Comparison of ENCODE assay signal across 16 mouse cellular contexts in genomic region chr7:24445266-24445926, GRCm38 (mm10). TPM values are rescaled to one million over a fixed set of nuclear protein-coding genes. Genes with fewer than 3 reads are reported as not detected.
DNase-seq lines count a peak whose midpoint lies in the region; ATAC-seq and TF ChIP-seq lines count a peak whose summit lies in the region.
"Had no signal": no experiment of that assay in that cellular context is flagged by ENCODE, and none has a peak within 500 bp of the region (broad histone marks: within the 10 kb centered on the region; RNA-seq: fewer than 3 reads in every experiment).

No protein-coding gene starts in this region.

- DNase-seq in B cell, adult 2 months = peak; percentile 96 to 98
- DNase-seq in CH12.LX (ENCODE audit: extremely low read depth) = peak; percentile 92
- DNase-seq in lung, postnatal 14 days = peak; percentile 36
- peak; percentile 91 to 97 for DNase-seq in spleen, adult 2 months (ENCODE audit: low read depth in 1 of 2, low spot score in 2 of 2)
- DNase-seq in right cerebral cortex, postnatal 14 days = no peak
- no peak for DNase-seq in yolk sac, embryonic 10.5 days (ENCODE audit: low spot score)
- DNase-seq: adrenal gland, postnatal 25 days; cerebellum, adult 18-20 months; gastrocnemius, postnatal 36 days had no signal

- H3K36me3 ChIP-seq in CH12.LX (replicated peaks in 1 of 2; ENCODE audit: control insufficient read depth in 1 of 2, insufficient read depth in 1 of 2, low read length in 1 of 2) = no peaks in the 10 kb centered on the region
- no peaks in the 10 kb centered on the region for H3K36me3 ChIP-seq in spleen, adult 2 months (ENCODE audit: control insufficient read depth, insufficient read depth, low read length)
- H3K36me3 ChIP-seq: embryonic facial prominence, embryonic 10.5 days; forebrain, embryonic 12.5 days; lung, embryonic 15.5 days had no signal

- no peak overlapping the region for H3K9ac ChIP-seq in CH12.LX (ENCODE audit: insufficient read depth, low read depth)
- H3K9ac ChIP-seq: forebrain, embryonic 12.5 days; lung, embryonic 15.5 days had no signal

- no peak for TF ChIP-seq POLR2A in CH12.LX (IDR thresholded peaks at IDR 0.05; ENCODE audit: low read depth, low read length)
- peak; percentile 35; the same call in 1 of the 2 replicates for TF ChIP-seq POLR2A in spleen, adult 2 months (IDR thresholded peaks at IDR 0.05; ENCODE audit: low read depth, low read length)

- no peak overlapping the region for H3K27ac ChIP-seq in CH12.LX (ENCODE audit: insufficient read depth, low read depth)
- peak overlapping the region; percentile 94 for H3K27ac ChIP-seq in spleen, adult 2 months (ENCODE audit: insufficient read depth, low read length)
- H3K27ac ChIP-seq: embryonic facial prominence, embryonic 10.5 days; forebrain, embryonic 12.5 days; kidney, postnatal 0 days; lung, embryonic 15.5 days had no signal

- no peak for ATAC-seq in megakaryocyte-erythroid progenitor cell, adult 5-6 weeks (replicated peaks; ENCODE audit: low FRiP score, low TSS enrichment, poor library complexity, severe bottlenecking)

- no peak overlapping the region for H3K4me3 ChIP-seq in CH12.LX (replicated peaks in 1 of 3; ENCODE audit: low read depth in 2 of 3, low read length in 2 of 3, poor library complexity in 1 of 3)
- H3K4me3 ChIP-seq in spleen, adult 2 months (ENCODE audit: extremely low read depth, insufficient read depth, insufficient read length) = peak overlapping the region; percentile 53; the same call in 1 of the 2 replicates
- H3K4me3 ChIP-seq: embryonic facial prominence, embryonic 10.5 days; forebrain, embryonic 12.5 days; lung, embryonic 15.5 days had no signal

- no peak for TF ChIP-seq RAD21 in CH12.LX (IDR thresholded peaks at IDR 0.05; ENCODE audit: low read depth, low read length)

- 58% methylated on average over 9 of the region's 9 CpGs for WGBS in spleen, adult 2 months

- TF ChIP-seq EP300 in CH12.LX (IDR thresholded peaks at IDR 0.05; ENCODE audit: low read length) = peak; percentile 84

- H3K79me2 ChIP-seq in CH12.LX (replicated peaks; ENCODE audit: control insufficient read depth, extremely low read depth, insufficient read depth, poor library complexity, severe bottlenecking) = no peaks in the 10 kb centered on the region

- H3K9me3 ChIP-seq in CH12.LX (replicated peaks; ENCODE audit: low read length) = peaks cover 15% of the 10 kb centered on the region
- H3K9me3 ChIP-seq: forebrain, embryonic 12.5 days; lung, embryonic 15.5 days had no signal

- dilution Hi-C loops in CH12.LX (cut with MboI; ENCODE audit: extremely low pct_ligation_motif_present, extremely low pct_unique_long_range_greater_than_20kb, low sequenced_read_pairs) = no loop called here

- 0 out of 2 replicates have a peak overlapping the region, but pooled peaks have one; percentile 4 for H3K4me2 ChIP-seq in CH12.LX (ENCODE audit: insufficient read depth, low read depth, poor library complexity, severe bottlenecking)
- H3K4me2 ChIP-seq: forebrain, embryonic 12.5 days; lung, embryonic 15.5 days had no signal

- peaks cover 24% of the 10 kb centered on the region for H3K27me3 ChIP-seq in CH12.LX (replicated peaks)
- H3K27me3 ChIP-seq in spleen, adult 2 months (ENCODE audit: control insufficient read depth, insufficient read depth, low read length) = no peaks in the 10 kb centered on the region
- H3K27me3 ChIP-seq: lung, embryonic 15.5 days had no signal

- peaks cover 24 to 68% of the 10 kb centered on the region in 2 experiments for H3K4me1 ChIP-seq in CH12.LX (ENCODE audit: control insufficient read depth in 1 of 2, insufficient read depth in 2 of 2)
- peaks cover 42% of the 10 kb centered on the region; the same call in 1 of the 2 replicates for H3K4me1 ChIP-seq in spleen, adult 2 months (ENCODE audit: control insufficient read depth, insufficient read depth, insufficient read length)
- H3K4me1 ChIP-seq: embryonic facial prominence, embryonic 10.5 days; forebrain, embryonic 12.5 days; lung, embryonic 15.5 days had no signal

- TF ChIP-seq CTCF in CH12.LX (conservative IDR thresholded peaks at IDR 0.05 in 1 of 2, IDR thresholded peaks at IDR 0.05 in 1 of 2; ENCODE audit: low read depth in 2 of 2, low read length in 2 of 2) = no peak
- TF ChIP-seq CTCF in spleen, adult 2 months (IDR thresholded peaks at IDR 0.05; ENCODE audit: extremely low read depth, insufficient read depth, insufficient read length, insufficient replicate concordance) = no peak

- in situ Hi-C loops in CH12.LX (cut with MboI; ENCODE audit: low pct_ligation_motif_present, low pct_unique_long_range_greater_than_20kb, low sequenced_read_pairs) = no loop called here

TF ChIP-seq in CH12.LX, 34 proteins besides CTCF, POLR2A, EP300 and RAD21:
- TF ChIP-seq MEF2A (IDR thresholded peaks at IDR 0.05; ENCODE audit: borderline replicate concordance, low read depth, low read length) (0 out of 2 replicates have a peak, but pooled peaks have one; percentile 29), KAT2A (IDR thresholded peaks at IDR 0.05; ENCODE audit: insufficient replicate concordance, low read length) (peak; percentile 80), MAX (IDR thresholded peaks at IDR 0.05; ENCODE audit: low read length) (peak; percentile 73; the same call in 1 of the 2 replicates), MAFK (IDR thresholded peaks at IDR 0.05; ENCODE audit: insufficient replicate concordance, low read length) (peak; percentile 61; the same call in 1 of the 2 replicates), SIN3A (IDR thresholded peaks at IDR 0.05; ENCODE audit: low read length) (peak; percentile 40; the same call in 1 of the 2 replicates), PAX5 (IDR thresholded peaks at IDR 0.05; ENCODE audit: low read length) (no peak), USF1 (IDR thresholded peaks at IDR 0.05; ENCODE audit: low read depth, low read length) (peak; percentile 54), ZMIZ1 (IDR thresholded peaks at IDR 0.05; ENCODE audit: low read depth, low read length) (0 out of 2 replicates have a peak, but pooled peaks have one; percentile 31), GABPA (IDR thresholded peaks at IDR 0.05; ENCODE audit: insufficient replicate concordance, low read depth, low read length) (no peak), MYC (IDR thresholded peaks at IDR 0.05; ENCODE audit: low read depth, low read length) (0 out of 2 replicates have a peak, but pooled peaks have one; percentile 66), USF2 (conservative IDR thresholded peaks at IDR 0.05; ENCODE audit: low read depth, low read length) (peak; percentile 50; the same call in 1 of the 2 replicates), ETS1 (conservative IDR thresholded peaks at IDR 0.05; ENCODE audit: low read depth, low read length) (peak; percentile 78), MXI1 (IDR thresholded peaks at IDR 0.05; ENCODE audit: low read depth, low read length) (no peak), CHD2 (IDR thresholded peaks at IDR 0.05; ENCODE audit: low read length) (peak; percentile 45; the same call in 1 of the 2 replicates), TCF12 (IDR thresholded peaks at IDR 0.05; ENCODE audit: low read depth, low read length) (peak; percentile 70; the same call in 1 of the 2 replicates), BHLHE40 (IDR thresholded peaks at IDR 0.05; ENCODE audit: low read depth, low read length) (peak; percentile 96), NELFE (IDR thresholded peaks at IDR 0.05; ENCODE audit: low read depth, low read length) (no peak), NRF1 (IDR thresholded peaks at IDR 0.05; ENCODE audit: low read depth, low read length) (no peak)

RNA-seq across cellular contexts. Expression of gene Irgc1, which starts 6.7 kb away (rescaled TPM):
- total RNA-seq in CH12.LX (2012; rRNA removed) (not detected in 2 replicates), CH12.LX (2014; rRNA removed) (not detected in 2 replicates)
- polyA plus RNA-seq in CH12.LX (2012; ENCODE audit: insufficient read length, low read depth) = not detected in 2 replicates
- polyA plus RNA-seq in spleen, adult 2 months (2012; rRNA removed) = 6.5 and 19.9 TPM in 2 replicates
- not detected in 2 replicates for total RNA-seq in megakaryocyte-erythroid progenitor cell, adult 5-6 weeks (2014; fragmentation: Nextera tagmentation)
- not detected in 2 replicates for total RNA-seq in megakaryocyte-erythroid progenitor cell, adult 5-6 weeks (2017)
- total RNA-seq: adrenal gland, postnatal 25 days; gastrocnemius, postnatal 36 days; heart, postnatal 25 days had no signal
- polyA plus RNA-seq: embryonic facial prominence, embryonic 10.5 days; forebrain, embryonic 12.5 days; kidney, postnatal 0 days; lung, embryonic 15.5 days; neural tube, embryonic 11.5 days had no signal

RNA-seq across cellular contexts. Expression of gene Plaur, which starts 16.9 kb away (rescaled TPM):
- total RNA-seq in CH12.LX (2012; rRNA removed) (0.13 and 0.29 TPM in 2 replicates), CH12.LX (2014; rRNA removed) (0.69 and 0.72 TPM in 2 replicates)
- 0.26 and 0.57 TPM in 2 replicates for polyA plus RNA-seq in CH12.LX (2012; ENCODE audit: insufficient read length, low read depth)
- polyA plus RNA-seq in spleen, adult 2 months (2012; rRNA removed) = 51.2 and 58.6 TPM in 2 replicates
- 2.3 and 5.4 TPM in 2 replicates for total RNA-seq in megakaryocyte-erythroid progenitor cell, adult 5-6 weeks (2014; fragmentation: Nextera tagmentation)
- 2.2 and 2.5 TPM in 2 replicates for total RNA-seq in megakaryocyte-erythroid progenitor cell, adult 5-6 weeks (2017)

RNA-seq across cellular contexts. Expression of gene Cadm4, which starts 36.4 kb away (rescaled TPM):
- 0.38 and 0.59 TPM in 2 replicates for total RNA-seq in CH12.LX (2012; rRNA removed)
- total RNA-seq in CH12.LX (2014; rRNA removed) = 0.16 and 0.34 TPM in 2 replicates
- polyA plus RNA-seq in CH12.LX (2012; ENCODE audit: insufficient read length, low read depth) = 0.36 and 0.56 TPM in 2 replicates
- 33.1 and 34.5 TPM in 2 replicates for polyA plus RNA-seq in spleen, adult 2 months (2012; rRNA removed)
- 0.27 TPM in 1 of 2 replicates, not detected in the other for total RNA-seq in megakaryocyte-erythroid progenitor cell, adult 5-6 weeks (2014; fragmentation: Nextera tagmentation)
- not detected in 2 replicates for total RNA-seq in megakaryocyte-erythroid progenitor cell, adult 5-6 weeks (2017)

RNA-seq across cellular contexts. Expression of gene Smg9, which starts 46.0 kb away (rescaled TPM):
- 19.1 and 20.5 TPM in 2 replicates for total RNA-seq in CH12.LX (2012; rRNA removed)
- 16.9 and 19.9 TPM in 2 replicates for total RNA-seq in CH12.LX (2014; rRNA removed)
- polyA plus RNA-seq in CH12.LX (2012; ENCODE audit: insufficient read length, low read depth) = 24.6 and 26.8 TPM in 2 replicates
- polyA plus RNA-seq in spleen, adult 2 months (2012; rRNA removed) = 55.7 and 83.3 TPM in 2 replicates
- total RNA-seq in megakaryocyte-erythroid progenitor cell, adult 5-6 weeks (2014; fragmentation: Nextera tagmentation) = 32.7 and 41.2 TPM in 2 replicates
- total RNA-seq in megakaryocyte-erythroid progenitor cell, adult 5-6 weeks (2017) = 11.2 and 26.3 TPM in 2 replicates

Comparison
In these comparisons a context has a peak if more than half of its experiments do, and no peak if none do; other contexts are left out.
1. DNase-seq: peak in B cell, adult 2 months (2 of 2), CH12.LX (single experiment), lung, postnatal 14 days (single experiment) and spleen, adult 2 months (2 of 2); none in right cerebral cortex, postnatal 14 days (single experiment) and yolk sac, embryonic 10.5 days (single experiment).